Mouse (Mus musculus) central nervous system, embryonic 14 days (tissue): ENCODE results near the gene Gm10643. TPM values are rescaled to one million over a fixed set of nuclear protein-coding genes. Genes with fewer than 3 reads are reported as not detected.

Experiments
- polyA plus RNA-seq: library from polyadenylated mRNA; depleted of rRNA; stranded (reverse); fragments of >200 nt; gene quantifications from 2 replicates; pipeline ENCODE4 v1.2.3, GENCODE M21; 2012; rRNA removed

Gm10643 gene
- 2.6 TPM in 2 replicates for polyA plus RNA-seq

DNA sequence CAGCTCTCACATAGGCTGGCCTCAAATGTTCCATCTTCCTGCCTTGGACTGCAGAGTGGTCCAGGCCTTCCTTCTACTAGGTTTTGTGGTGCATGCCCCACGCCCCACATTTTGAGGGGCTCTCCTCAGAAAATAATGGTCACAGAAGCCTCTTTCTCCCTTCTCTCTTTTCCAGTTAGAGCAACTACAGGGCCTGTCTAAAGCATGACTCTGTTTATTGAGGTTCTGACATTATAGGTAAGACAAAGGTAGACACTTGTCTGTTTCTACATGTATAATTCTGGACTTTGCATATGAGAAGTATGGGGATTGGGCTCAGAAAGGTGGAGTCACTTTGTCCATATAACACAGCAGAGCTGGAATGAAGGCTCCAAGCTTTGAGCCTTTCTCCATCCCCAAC, at the start of gene Gm10643:
TSS of gene Gm10643 (minus strand) at position 101 of the 400 bp plus-strand sequence.

DNA sequence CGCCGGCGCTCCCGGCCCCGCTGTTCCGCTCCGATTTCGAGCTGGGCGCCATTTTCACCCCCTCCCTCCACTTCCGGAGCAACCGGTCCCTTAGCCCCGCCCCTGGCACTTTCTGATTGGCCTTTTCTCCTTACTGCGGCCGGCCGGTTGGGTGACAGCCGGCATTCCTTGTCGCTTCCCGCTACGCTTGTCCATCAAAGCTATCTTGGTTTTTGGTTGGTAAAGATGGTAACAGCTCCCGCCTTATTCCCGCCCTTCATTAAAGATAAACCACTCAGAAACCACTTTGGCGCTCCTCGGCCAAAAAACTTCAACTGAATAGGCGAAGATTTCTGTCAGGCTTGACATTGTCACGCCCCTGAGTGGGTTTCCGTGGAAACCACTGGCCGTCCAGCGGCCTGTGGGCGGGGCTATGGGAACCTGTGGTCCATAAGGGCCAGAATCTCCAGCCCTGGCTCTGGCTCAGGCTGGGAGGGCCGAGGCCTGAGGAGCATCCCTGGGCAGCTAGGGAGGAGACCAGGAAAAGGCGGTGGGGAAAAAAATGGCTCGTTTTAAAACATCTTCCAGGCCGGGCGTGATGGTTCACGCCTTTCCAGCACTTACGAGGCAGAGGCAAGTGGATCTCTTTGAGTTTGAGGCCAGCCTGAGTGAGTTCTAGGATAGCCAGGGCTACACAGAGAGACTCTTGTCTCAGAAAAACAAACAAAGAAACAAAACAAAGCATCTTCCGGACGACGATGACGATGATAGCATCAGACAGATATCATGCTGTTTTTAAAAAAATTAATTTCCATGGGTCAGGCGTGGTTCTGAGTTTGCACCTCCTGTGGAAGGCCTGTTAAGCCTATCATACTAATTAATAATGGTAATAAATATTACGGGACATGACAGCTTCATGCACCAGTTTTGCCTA, 40.0 kb upstream of the Gm10643 start, which contains the start of gene Dcaf15:
TSS of gene Dcaf15 (minus strand) at position 72 of the 913 bp plus-strand sequence.

DNA sequence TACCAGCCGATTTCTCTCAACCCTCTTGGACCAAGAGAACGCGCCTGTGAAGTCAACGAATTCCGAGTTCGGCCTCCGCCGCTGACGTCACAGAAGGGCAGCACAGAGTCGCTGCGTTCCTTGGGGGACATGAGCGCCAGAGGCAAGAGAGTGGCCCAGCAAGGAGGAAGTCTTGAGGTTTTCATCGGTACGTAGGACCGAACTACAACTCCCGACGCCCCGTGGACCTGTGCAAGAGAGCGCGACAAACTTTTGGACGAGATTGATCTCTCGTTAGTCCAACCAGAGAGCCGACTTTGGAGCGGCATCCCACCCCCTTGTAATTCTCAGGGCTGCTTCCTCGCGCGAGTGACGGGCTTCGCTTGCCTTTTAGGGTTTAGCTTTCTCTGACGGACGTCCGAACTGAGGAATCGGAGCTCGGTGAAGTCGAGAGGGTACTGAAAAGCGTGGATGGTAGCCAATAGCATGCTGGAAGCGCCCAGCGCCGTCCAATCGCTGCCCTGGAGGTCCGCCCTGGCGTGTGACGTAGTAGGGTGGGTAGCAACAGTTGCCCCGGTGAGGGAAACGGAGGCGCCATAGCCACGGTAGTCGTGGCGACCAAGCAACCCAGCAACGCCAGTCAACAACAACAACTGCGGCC, 1.5 kb upstream of the Gm10643 start, which contains the start of gene Rfx1:
TSS of gene Rfx1 (plus strand) at position 544 of the 640 bp plus-strand sequence.

DNA sequence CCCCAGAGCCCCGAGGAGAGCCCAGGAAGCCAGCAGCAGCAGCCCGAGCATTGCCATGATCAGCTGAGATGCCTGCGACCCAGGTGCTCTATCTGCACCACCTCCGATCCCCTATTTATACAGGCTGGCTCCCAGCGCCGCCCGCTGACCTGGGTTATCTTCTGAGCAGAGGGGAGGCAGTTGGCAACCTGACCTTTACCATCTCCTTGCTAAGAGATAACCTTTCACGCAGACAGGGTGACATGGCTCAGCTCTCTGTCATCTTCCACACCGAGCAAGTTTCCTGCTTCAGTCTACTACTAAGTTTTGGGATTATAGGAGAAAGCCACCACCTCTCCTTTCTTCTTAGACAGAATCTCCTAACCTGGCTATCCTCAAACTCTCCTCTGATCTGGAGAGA, 20.0 kb downstream of the Gm10643 start, which contains the start of gene Rln3:
TSS of gene Rln3 (minus strand) at position 101 of the 400 bp plus-strand sequence.

DNA sequence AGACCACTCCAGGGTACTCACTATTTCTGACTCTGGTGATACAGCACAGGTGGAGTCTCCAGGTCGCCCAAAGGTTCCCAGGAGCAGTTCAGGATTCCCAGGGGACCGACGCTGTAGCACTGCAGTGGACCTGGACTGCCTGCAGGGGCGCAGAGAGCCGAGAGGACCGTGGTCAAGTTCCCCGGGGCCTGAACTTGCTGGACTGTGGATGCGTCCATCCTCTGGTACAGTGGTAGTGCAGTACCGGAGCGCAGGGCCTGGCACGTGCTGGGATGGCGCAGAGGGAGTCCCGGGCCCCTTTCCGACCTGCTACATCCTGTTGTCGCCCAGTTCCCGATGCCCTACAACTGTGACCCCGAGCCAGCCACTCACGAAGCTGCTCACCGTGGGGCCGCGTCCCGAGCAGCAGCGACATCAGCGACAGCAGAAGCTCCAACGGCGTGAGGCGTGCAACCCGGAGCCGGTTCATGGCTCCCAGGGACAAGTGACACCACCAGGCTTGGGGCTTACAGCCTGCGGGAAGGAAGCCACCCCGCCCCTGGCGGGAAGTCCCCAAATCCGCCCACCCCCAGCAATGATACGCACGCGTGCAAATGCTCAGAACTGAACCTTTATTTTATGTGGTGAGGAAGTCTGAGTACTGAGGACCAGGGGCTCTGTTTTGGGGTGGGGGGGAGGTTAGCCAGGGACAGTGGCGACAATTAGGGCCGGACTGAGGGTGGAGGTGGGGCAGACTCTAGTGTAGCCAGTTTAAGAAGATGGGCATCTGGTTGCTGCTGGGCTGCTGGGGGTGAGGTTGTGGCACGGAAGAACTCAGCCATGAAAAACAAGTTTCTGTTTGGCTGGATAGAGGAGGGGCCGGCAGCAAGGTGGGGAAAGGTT, 22.6 kb downstream of the Gm10643 start, which contains the start of gene Il27ra:
TSS of gene Il27ra (minus strand) at position 524 of the 882 bp plus-strand sequence.

DNA sequence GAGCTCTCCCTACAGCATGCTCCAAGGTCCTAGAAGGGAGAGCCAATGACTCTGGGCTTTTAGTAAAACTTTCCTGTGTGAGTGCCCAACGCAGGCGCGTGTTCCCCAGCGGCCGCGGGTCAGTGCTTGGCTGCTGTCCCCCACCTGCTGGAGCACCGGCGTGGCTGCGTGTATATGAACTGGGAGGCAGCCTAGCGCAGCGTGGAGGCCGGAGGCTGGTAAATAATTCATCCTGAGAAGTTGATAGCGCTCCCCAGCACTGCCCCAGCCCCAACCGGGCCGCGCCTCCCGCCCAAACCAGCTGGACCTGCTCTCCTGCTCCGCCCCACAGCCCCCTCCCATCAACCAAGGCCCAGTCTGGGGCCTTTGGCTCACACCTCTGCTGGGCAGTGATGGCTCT, 43.8 kb downstream of the Gm10643 start, which contains the start of gene Palm3:
TSS of gene Palm3 (plus strand) at position 376 of the 400 bp plus-strand sequence.

Other genes starting within 250 kb of the Gm10643 start
- gene Adgrl1, start 165.0 kb downstream of the Gm10643 start, polyA plus RNA-seq, result 200 and 205 TPM in 2 replicates
- gene Gm10644, start 109.9 kb downstream of the Gm10643 start, polyA plus RNA-seq, result 0.63 and 0.70 TPM in 2 replicates
- gene Asf1b, start 109.6 kb downstream of the Gm10643 start, polyA plus RNA-seq, result 29.1 and 31.7 TPM in 2 replicates
- 120 and 126 TPM in 2 replicates for gene Prkaca, start 92.1 kb downstream of the Gm10643 start, polyA plus RNA-seq
- gene Samd1, start 67.5 kb downstream of the Gm10643 start, polyA plus RNA-seq, result 80.0 and 80.3 TPM in 2 replicates
- 0.45 and 0.88 TPM in 2 replicates for gene 1700067K01Rik, start 63.6 kb downstream of the Gm10643 start, polyA plus RNA-seq
- 0.12 and 0.15 TPM in 2 replicates for gene 2210011C24Rik, start 53.0 kb downstream of the Gm10643 start, polyA plus RNA-seq
- gene Palm3, start 43.7 kb downstream of the Gm10643 start, polyA plus RNA-seq, result 3.1 and 4.9 TPM in 2 replicates
- gene Il27ra, start 22.5 kb downstream of the Gm10643 start, polyA plus RNA-seq, result 0.50 and 0.90 TPM in 2 replicates
- gene Rln3, start 20.1 kb downstream of the Gm10643 start, polyA plus RNA-seq, result 0.10 and 0.39 TPM in 2 replicates
- 30.3 and 36.4 TPM in 2 replicates for gene Rfx1, start 1.7 kb upstream of the Gm10643 start, polyA plus RNA-seq
- 110 and 117 TPM in 2 replicates for gene Dcaf15, start 39.6 kb upstream of the Gm10643 start, polyA plus RNA-seq
- gene Podnl1, start 60.9 kb upstream of the Gm10643 start, polyA plus RNA-seq, result 0.18 and 0.85 TPM in 2 replicates
- gene Cc2d1a, start 82.8 kb upstream of the Gm10643 start, polyA plus RNA-seq, result 40.1 and 44.7 TPM in 2 replicates
- gene 4930432K21Rik, start 82.9 kb upstream of the Gm10643 start, polyA plus RNA-seq, result 2.1 and 2.6 TPM in 2 replicates
- gene Nanos3, start 120.1 kb upstream of the Gm10643 start, polyA plus RNA-seq, result 7.3 and 8.5 TPM in 2 replicates
- 46.8 and 54.4 TPM in 2 replicates for gene Zswim4, start 171.9 kb upstream of the Gm10643 start, polyA plus RNA-seq
- 236 and 241 TPM in 2 replicates for gene D8Ertd738e, start 184.6 kb upstream of the Gm10643 start, polyA plus RNA-seq
- 36.9 and 41.9 TPM in 2 replicates for gene Mri1, start 192.2 kb upstream of the Gm10643 start, polyA plus RNA-seq
- 49.7 and 56.7 TPM in 2 replicates for gene Ccdc130, start 205.2 kb upstream of the Gm10643 start, polyA plus RNA-seq